Mouse (Mus musculus) E14TG2a.4 (cell line): ENCODE measurements around the gene Oas1h.

Experiments
- H3K27me3 ChIP-seq: 2 replicates; pipeline ENCODE4 v1.6.1; 2014; ENCODE audit warnings: low read length, control low read depth; ENCODE audit not compliant: insufficient read depth
- H3K36me3 ChIP-seq: 2 replicates; pipeline ENCODE4 v1.6.1; 2014; ENCODE audit warnings: low read length, control low read depth; ENCODE audit not compliant: insufficient read depth
- H3K4me1 ChIP-seq: replicated peaks from 2 replicates; pipeline ENCODE4 v1.6.1; 2014; ENCODE audit warnings: low read depth, low read length, control low read depth
- H3K4me3 ChIP-seq: replicated peaks from 2 replicates; pipeline ENCODE4 v1.5.1; 2014; ENCODE audit warnings: mild to moderate bottlenecking, low read length
- H3K9me3 ChIP-seq: 2 replicates; pipeline ENCODE4 v1.6.1; 2014; ENCODE audit warnings: low read length, control low read depth
- CTCF ChIP-seq: conservative IDR thresholded peaks from 2 replicates; pipeline ENCODE4 v1.5.1; 2014; ENCODE audit warnings: low read length
- NANOG ChIP-seq: IDR thresholded peaks from 2 replicates; pipeline ENCODE4 v1.6.1; 2014; ENCODE audit warnings: borderline replicate concordance, low read length, mixed read lengths
- POU5F1 ChIP-seq: IDR thresholded peaks from 2 replicates; pipeline ENCODE4 v1.6.1; 2014; ENCODE audit warnings: low read length, borderline replicate concordance

The Oas1h gene

GRCm38 (mm10) chr5:120920296-120920695, 59.1 kb downstream of the Oas1h start:
- H3K4me1 ChIP-seq, result no peaks in the 10 kb centered on the region
- no peaks in the 10 kb centered on the region for H3K36me3 ChIP-seq
- no peaks in the 10 kb centered on the region; the same call in 1 of the 2 replicates for H3K9me3 ChIP-seq
- no peak for TF ChIP-seq POU5F1
- no peak for TF ChIP-seq NANOG
- TF ChIP-seq CTCF, result no peak
- peaks cover 60% of the 10 kb centered on the region for H3K27me3 ChIP-seq
- H3K4me3 ChIP-seq, result no peak overlapping the region
